Mouse (Mus musculus): ENCODE results near the gene Olfml2b. TPM values are rescaled to one million over a fixed set of nuclear protein-coding genes. Genes with fewer than 3 reads are reported as not detected.

Olfml2b gene
- polyA plus RNA-seq, 1 experiment = 15.0 TPM

- Histone ChIP-seq H3K36me3 (ENCODE audit: control insufficient read depth, insufficient read depth) (peaks cover 4% of the 10 kb centered on the region), H3ac (ENCODE audit: control insufficient read depth, insufficient read length, low read depth) (no peak overlapping the region)
- TF ChIP-seq FOSL1 (IDR thresholded peaks at IDR 0.05; ENCODE audit: insufficient read depth, low read length, poor library complexity, severe bottlenecking) (no peak), CTCF (IDR thresholded peaks at IDR 0.05; ENCODE audit: control insufficient read depth, insufficient read depth, insufficient read length) (no peak), USF1 (IDR thresholded peaks at IDR 0.05; ENCODE audit: low read depth) (no peak), CEBPB (IDR thresholded peaks at IDR 0.05; ENCODE audit: low read depth) (no peak), MYOD1 (IDR thresholded peaks at IDR 0.05; ENCODE audit: control insufficient read depth, insufficient read length, low read depth) (no peak), MYOG (IDR thresholded peaks at IDR 0.05; ENCODE audit: control insufficient read depth, extremely low read depth, insufficient read length) (no peak), MAX (IDR thresholded peaks at IDR 0.05) (no peak)
These were observed 59.8 kb downstream of the Olfml2b start for GRCm38 (mm10) chr1:170704103-170704502.

GRCm38 (mm10) chr1:170704911-170705594 is 60.7 kb downstream of the Olfml2b start:
- no peak overlapping the region for H3ac ChIP-seq (ENCODE audit: control insufficient read depth, insufficient read length, low read depth)
- no peak for TF ChIP-seq MYOD1 (IDR thresholded peaks at IDR 0.05; ENCODE audit: control insufficient read depth, insufficient read length, low read depth)
- no peak for TF ChIP-seq MYOG (IDR thresholded peaks at IDR 0.05; ENCODE audit: control insufficient read depth, extremely low read depth, insufficient read length)
- no peak for TF ChIP-seq FOSL1 (IDR thresholded peaks at IDR 0.05; ENCODE audit: insufficient read depth, low read length, poor library complexity, severe bottlenecking)
- TF ChIP-seq CEBPB (IDR thresholded peaks at IDR 0.05; ENCODE audit: low read depth) = no peak
- no peak for TF ChIP-seq CTCF (IDR thresholded peaks at IDR 0.05; ENCODE audit: control insufficient read depth, insufficient read depth, insufficient read length)
- no peak for TF ChIP-seq MAX (IDR thresholded peaks at IDR 0.05)
- TF ChIP-seq USF1 (IDR thresholded peaks at IDR 0.05; ENCODE audit: low read depth) = no peak
- H3K36me3 ChIP-seq (ENCODE audit: control insufficient read depth, insufficient read depth) = peaks cover 4% of the 10 kb centered on the region
- H3K79me3 ChIP-seq (ENCODE audit: low read depth) = no peaks in the 10 kb centered on the region
- H3K4me3 ChIP-seq (ENCODE audit: insufficient read depth, poor library complexity, severe bottlenecking) = no peak overlapping the region
- no peaks in the 10 kb centered on the region for H3K27me3 ChIP-seq (ENCODE audit: control insufficient read depth, insufficient read depth, insufficient read length)
- H3K79me2 ChIP-seq (ENCODE audit: control insufficient read depth, insufficient read depth) = no peaks in the 10 kb centered on the region

More at GRCm38 (mm10) chr1:170704103-170704502, 59.8 kb downstream of the Olfml2b start:
- Histone ChIP-seq H3K79me3 (ENCODE audit: low read depth) (no peaks in the 10 kb centered on the region), H3K27me3 (ENCODE audit: control insufficient read depth, insufficient read depth, insufficient read length) (no peaks in the 10 kb centered on the region), H3K4me3 (ENCODE audit: insufficient read depth, poor library complexity, severe bottlenecking) (no peak overlapping the region), H3K79me2 (ENCODE audit: control insufficient read depth, insufficient read depth) (no peaks in the 10 kb centered on the region)

DNA sequence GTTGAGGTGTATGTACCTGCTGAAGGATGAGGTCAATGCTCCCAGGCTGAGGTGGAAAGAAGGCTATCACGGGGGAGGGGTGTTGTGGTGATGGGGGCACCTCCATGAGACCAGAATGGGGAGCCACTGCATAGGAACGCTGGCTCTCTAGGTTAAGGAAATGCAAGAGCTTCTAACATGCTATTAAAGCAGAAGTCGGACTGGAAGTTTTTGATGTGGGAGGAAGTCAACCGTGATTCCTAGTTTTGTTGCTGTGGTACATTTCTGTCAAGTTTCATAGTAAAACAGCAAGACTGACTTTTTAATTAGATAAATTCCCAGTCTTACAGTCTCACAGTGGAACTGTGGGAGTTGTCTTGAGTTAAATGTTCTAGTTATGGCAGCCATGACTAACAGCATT is 61.7 kb downstream of the Olfml2b start:
- H3K36me3 ChIP-seq (ENCODE audit: control insufficient read depth, insufficient read depth) = peaks cover 4% of the 10 kb centered on the region
- H3K27me3 ChIP-seq (ENCODE audit: control insufficient read depth, insufficient read depth, insufficient read length) = no peaks in the 10 kb centered on the region
- H3K79me2 ChIP-seq (ENCODE audit: control insufficient read depth, insufficient read depth) = no peaks in the 10 kb centered on the region
- no peak overlapping the region for H3K4me3 ChIP-seq (ENCODE audit: insufficient read depth, poor library complexity, severe bottlenecking)
- TF ChIP-seq FOSL1 (IDR thresholded peaks at IDR 0.05; ENCODE audit: insufficient read depth, low read length, poor library complexity, severe bottlenecking) (no peak), USF1 (IDR thresholded peaks at IDR 0.05; ENCODE audit: low read depth) (no peak), MYOG (IDR thresholded peaks at IDR 0.05; ENCODE audit: control insufficient read depth, extremely low read depth, insufficient read length) (no peak), CTCF (IDR thresholded peaks at IDR 0.05; ENCODE audit: control insufficient read depth, insufficient read depth, insufficient read length) (no peak), CEBPB (IDR thresholded peaks at IDR 0.05; ENCODE audit: low read depth) (no peak), MYOD1 (IDR thresholded peaks at IDR 0.05; ENCODE audit: control insufficient read depth, insufficient read length, low read depth) (no peak), MAX (IDR thresholded peaks at IDR 0.05) (no peak)
- no peak overlapping the region for H3ac ChIP-seq (ENCODE audit: control insufficient read depth, insufficient read length, low read depth)
- H3K79me3 ChIP-seq (ENCODE audit: low read depth) = no peaks in the 10 kb centered on the region

DNA sequence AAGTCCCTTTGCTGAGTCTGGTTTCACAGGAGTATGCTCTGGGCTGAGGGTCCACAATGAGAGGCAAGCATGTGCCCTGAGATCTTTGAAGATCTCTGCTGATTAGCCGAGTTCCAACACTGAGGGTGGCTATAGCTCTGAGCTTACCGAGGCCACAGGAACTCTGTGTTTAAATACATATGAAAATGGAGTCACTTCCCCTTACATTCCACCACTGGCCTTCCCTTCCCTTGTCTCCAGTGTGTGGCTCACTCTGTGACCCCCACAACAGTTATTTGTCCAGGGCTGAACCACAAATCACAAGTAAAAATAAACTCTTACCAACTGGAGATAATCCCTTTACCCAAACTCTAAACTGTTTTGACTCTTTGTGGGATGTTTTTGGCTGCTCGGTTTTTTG is 64.7 kb downstream of the Olfml2b start:
- H3ac ChIP-seq (ENCODE audit: control insufficient read depth, insufficient read length, low read depth) = no peak overlapping the region

GRCm38 (mm10) chr1:170709481-170709880 is 65.1 kb downstream of the Olfml2b start:
- peaks cover 4% of the 10 kb centered on the region for H3K36me3 ChIP-seq (ENCODE audit: control insufficient read depth, insufficient read depth)

More for the DNA sequence above, 64.7 kb downstream of the Olfml2b start:
- Histone ChIP-seq H3K4me3 (ENCODE audit: insufficient read depth, poor library complexity, severe bottlenecking) (no peak overlapping the region), H3K36me3 (ENCODE audit: control insufficient read depth, insufficient read depth) (peaks cover 4% of the 10 kb centered on the region), H3K79me2 (ENCODE audit: control insufficient read depth, insufficient read depth) (no peaks in the 10 kb centered on the region), H3K27me3 (ENCODE audit: control insufficient read depth, insufficient read depth, insufficient read length) (no peaks in the 10 kb centered on the region), H3K79me3 (ENCODE audit: low read depth) (no peaks in the 10 kb centered on the region)
- TF ChIP-seq FOSL1 (IDR thresholded peaks at IDR 0.05; ENCODE audit: insufficient read depth, low read length, poor library complexity, severe bottlenecking) (no peak), MYOG (IDR thresholded peaks at IDR 0.05; ENCODE audit: control insufficient read depth, extremely low read depth, insufficient read length) (no peak), CTCF (IDR thresholded peaks at IDR 0.05; ENCODE audit: control insufficient read depth, insufficient read depth, insufficient read length) (no peak), USF1 (IDR thresholded peaks at IDR 0.05; ENCODE audit: low read depth) (no peak), MAX (IDR thresholded peaks at IDR 0.05) (no peak), CEBPB (IDR thresholded peaks at IDR 0.05; ENCODE audit: low read depth) (no peak), MYOD1 (IDR thresholded peaks at IDR 0.05; ENCODE audit: control insufficient read depth, insufficient read length, low read depth) (no peak)

More at GRCm38 (mm10) chr1:170709481-170709880, 65.1 kb downstream of the Olfml2b start:
- Histone ChIP-seq H3ac (ENCODE audit: control insufficient read depth, insufficient read length, low read depth) (no peak overlapping the region), H3K79me2 (ENCODE audit: control insufficient read depth, insufficient read depth) (no peaks in the 10 kb centered on the region), H3K4me3 (ENCODE audit: insufficient read depth, poor library complexity, severe bottlenecking) (no peak overlapping the region), H3K27me3 (ENCODE audit: control insufficient read depth, insufficient read depth, insufficient read length) (no peaks in the 10 kb centered on the region), H3K79me3 (ENCODE audit: low read depth) (no peaks in the 10 kb centered on the region)
- TF ChIP-seq MAX (IDR thresholded peaks at IDR 0.05) (no peak), CEBPB (IDR thresholded peaks at IDR 0.05; ENCODE audit: low read depth) (no peak), CTCF (IDR thresholded peaks at IDR 0.05; ENCODE audit: control insufficient read depth, insufficient read depth, insufficient read length) (no peak), MYOG (IDR thresholded peaks at IDR 0.05; ENCODE audit: control insufficient read depth, extremely low read depth, insufficient read length) (no peak)
